Mouse (Mus musculus): ENCODE data around the gene Actr3. TPM values are rescaled to one million over a fixed set of nuclear protein-coding genes. Genes with fewer than 3 reads are reported as not detected.
"Not testable (repeated sequence)": the region's sequence is repeated elsewhere in the genome, so short reads cannot be mapped to it uniquely, and the experiment has no call there.

The Actr3 gene
- polyA plus RNA-seq, 1 experiment from 2014 or later = 227 TPM

GRCm38 (mm10) chr1:125418732-125419131 lies 16.8 kb downstream of the Actr3 start:
- ATAC-seq (replicated peaks; ENCODE audit: low FRiP score, low read depth) = no peak
- Histone ChIP-seq H3K36me3 (ENCODE audit: insufficient read depth, low read length) (peaks cover 8% of the 10 kb centered on the region; the same call in 1 of the 2 replicates), H3K4me2 (ENCODE audit: low read length) (no peak overlapping the region), H3K4me1 (replicated peaks; ENCODE audit: insufficient read depth, low read length) (0 out of 2 replicates have a peak, but pooled peaks cover 2% of the 10 kb centered on the region), H3K27me3 (ENCODE audit: insufficient read depth, low read length) (no peaks in the 10 kb centered on the region), H3K27ac (no peak overlapping the region), H3K4me3 (replicated peaks; ENCODE audit: low read depth, low read length) (no peak overlapping the region), H3K9me3 (replicated peaks; ENCODE audit: low read length) (no peaks in the 10 kb centered on the region), H3K9ac (ENCODE audit: low read depth, low read length) (no peak overlapping the region)
- TF ChIP-seq CTCF (IDR thresholded peaks at IDR 0.05; ENCODE audit: low read depth) = no peak
- DNase-seq (ENCODE audit: low spot score) = no peak
- 93% methylated on average over 4 of the region's 4 CpGs for WGBS

GRCm38 (mm10) chr1:125407220-125407619 lies 28.3 kb downstream of the Actr3 start:
- H3K4me1 ChIP-seq (replicated peaks; ENCODE audit: insufficient read depth, low read length) = no peaks in the 10 kb centered on the region
- WGBS = 88% methylated on average over 6 of the region's 6 CpGs
- peak; percentile 10 for DNase-seq (ENCODE audit: low spot score)
- peaks cover 35% of the 10 kb centered on the region for H3K36me3 ChIP-seq (ENCODE audit: insufficient read depth, low read length)
- no peak for TF ChIP-seq CTCF (IDR thresholded peaks at IDR 0.05; ENCODE audit: low read depth)
- no peak overlapping the region for H3K4me3 ChIP-seq (replicated peaks; ENCODE audit: low read depth, low read length)
- ATAC-seq (replicated peaks; ENCODE audit: low FRiP score, low read depth) = peak; percentile 65
- no peak overlapping the region; the same call in 1 of the 2 replicates for H3K27ac ChIP-seq
- no peak overlapping the region for H3K4me2 ChIP-seq (ENCODE audit: low read length)
- H3K9ac ChIP-seq (ENCODE audit: low read depth, low read length) = no peak overlapping the region
- H3K9me3 ChIP-seq (replicated peaks; ENCODE audit: low read length) = no peaks in the 10 kb centered on the region
- no peaks in the 10 kb centered on the region for H3K27me3 ChIP-seq (ENCODE audit: insufficient read depth, low read length)

GRCm38 (mm10) chr1:125395391-125395790 lies 40.1 kb downstream of the Actr3 start:
- Histone ChIP-seq H3K27ac (no peak overlapping the region), H3K4me1 (replicated peaks; ENCODE audit: insufficient read depth, low read length) (no peaks in the 10 kb centered on the region), H3K27me3 (ENCODE audit: insufficient read depth, low read length) (no peaks in the 10 kb centered on the region), H3K36me3 (ENCODE audit: insufficient read depth, low read length) (peaks cover 33% of the 10 kb centered on the region), H3K4me3 (replicated peaks; ENCODE audit: low read depth, low read length) (no peak overlapping the region), H3K9me3 (replicated peaks; ENCODE audit: low read length) (no peaks in the 10 kb centered on the region), H3K9ac (ENCODE audit: low read depth, low read length) (no peak overlapping the region), H3K4me2 (ENCODE audit: low read length) (no peak overlapping the region)
- no peak for ATAC-seq (replicated peaks; ENCODE audit: low FRiP score, low read depth)
- 92% methylated on average over 1 of the region's 1 CpGs for WGBS
- no peak for TF ChIP-seq CTCF (IDR thresholded peaks at IDR 0.05; ENCODE audit: low read depth)
- peak; percentile 7 for DNase-seq (ENCODE audit: low spot score)

- H3K4me3 ChIP-seq (replicated peaks; ENCODE audit: low read depth, low read length); DNase-seq (ENCODE audit: low spot score); ATAC-seq (replicated peaks; ENCODE audit: low FRiP score, low read depth); H3K4me1 ChIP-seq (replicated peaks; ENCODE audit: insufficient read depth, low read length); H3K4me2 ChIP-seq (ENCODE audit: low read length); H3K27ac ChIP-seq; H3K9me3 ChIP-seq (replicated peaks; ENCODE audit: low read length); H3K9ac ChIP-seq (ENCODE audit: low read depth, low read length); H3K27me3 ChIP-seq (ENCODE audit: insufficient read depth, low read length): not testable (repeated sequence)
- 83% methylated on average over 5 of the region's 5 CpGs for WGBS
- H3K36me3 ChIP-seq (ENCODE audit: insufficient read depth, low read length) = peaks cover 33% of the 10 kb centered on the region
Observed at GRCm38 (mm10) chr1:125393324-125393723, 42.2 kb downstream of the Actr3 start.

GRCm38 (mm10) chr1:125390065-125390754 lies 45.3 kb downstream of the Actr3 start:
- H3K4me2 ChIP-seq (ENCODE audit: low read length); H3K9ac ChIP-seq (ENCODE audit: low read depth, low read length): not testable (repeated sequence)
- WGBS = 76% methylated on average over 4 of the region's 4 CpGs

GRCm38 (mm10) chr1:125389634-125390033 lies 45.9 kb downstream of the Actr3 start:
- not testable (repeated sequence) for H3K27me3 ChIP-seq (ENCODE audit: insufficient read depth, low read length); H3K4me2 ChIP-seq (ENCODE audit: low read length); H3K4me3 ChIP-seq (replicated peaks; ENCODE audit: low read depth, low read length); H3K27ac ChIP-seq; ATAC-seq (replicated peaks; ENCODE audit: low FRiP score, low read depth); H3K9ac ChIP-seq (ENCODE audit: low read depth, low read length); H3K4me1 ChIP-seq (replicated peaks; ENCODE audit: insufficient read depth, low read length); DNase-seq (ENCODE audit: low spot score); H3K9me3 ChIP-seq (replicated peaks; ENCODE audit: low read length)
- H3K36me3 ChIP-seq (ENCODE audit: insufficient read depth, low read length) = 0 out of 2 replicates have a peak, but pooled peaks cover 15% of the 10 kb centered on the region
- 55% methylated on average over 1 of the region's 1 CpGs for WGBS

More at GRCm38 (mm10) chr1:125390065-125390754, 45.3 kb downstream of the Actr3 start:
- not testable (repeated sequence) for H3K4me1 ChIP-seq (replicated peaks; ENCODE audit: insufficient read depth, low read length); H3K27ac ChIP-seq; H3K4me3 ChIP-seq (replicated peaks; ENCODE audit: low read depth, low read length); H3K27me3 ChIP-seq (ENCODE audit: insufficient read depth, low read length); ATAC-seq (replicated peaks; ENCODE audit: low FRiP score, low read depth); H3K9me3 ChIP-seq (replicated peaks; ENCODE audit: low read length); DNase-seq (ENCODE audit: low spot score)
- H3K36me3 ChIP-seq (ENCODE audit: insufficient read depth, low read length) = 0 out of 2 replicates have a peak, but pooled peaks cover 15% of the 10 kb centered on the region
